Mouse (Mus musculus): ENCODE results near the gene Mrpl45. TPM values are rescaled to one million over a fixed set of nuclear protein-coding genes. Genes with fewer than 3 reads are reported as not detected.

The Mrpl45 gene
- total and polyA plus RNA-seq, 3 experiments, result 106 to 153 (median 124) TPM

GRCm38 (mm10) chr11:97302231-97302781 is 13.2 kb upstream of the Mrpl45 start:
- Histone ChIP-seq H3K4me3 (replicated peaks in 1 of 3; ENCODE audit: low read depth in 2 of 3, low read length in 2 of 3, poor library complexity in 1 of 3) (no peak overlapping the region), H3K4me2 (ENCODE audit: insufficient read depth, low read depth, poor library complexity, severe bottlenecking) (no peak overlapping the region), H3K27ac (ENCODE audit: insufficient read depth, low read depth) (no peak overlapping the region), H3K9ac (ENCODE audit: insufficient read depth, low read depth) (no peak overlapping the region), H3K36me3 (replicated peaks in 1 of 2; ENCODE audit: control insufficient read depth in 1 of 2, insufficient read depth in 1 of 2, low read length in 1 of 2) (no peaks in the 10 kb centered on the region), H3K9me3 (replicated peaks; ENCODE audit: low read length) (no peaks in the 10 kb centered on the region), H3K4me1 (ENCODE audit: control insufficient read depth in 1 of 2, insufficient read depth in 2 of 2) (peaks cover 0 to 3% of the 10 kb centered on the region in 2 experiments; a peak in 1 of 4 replicates), H3K79me2 (replicated peaks; ENCODE audit: control insufficient read depth, extremely low read depth, insufficient read depth, poor library complexity, severe bottlenecking) (no peaks in the 10 kb centered on the region), H3K27me3 (replicated peaks) (no peaks in the 10 kb centered on the region)
- DNase-seq (ENCODE audit: extremely low read depth), result no peak
- in situ Hi-C loops (cut with MboI; ENCODE audit: low pct_ligation_motif_present, low pct_unique_long_range_greater_than_20kb, low sequenced_read_pairs) (loop anchor here (5.0 kb wide), 1 partner anchor 100 kb away; no protein-coding TSS in a partner anchor), dilution Hi-C loops (cut with MboI; ENCODE audit: extremely low pct_ligation_motif_present, extremely low pct_unique_long_range_greater_than_20kb, low sequenced_read_pairs) (no loop called here)
- TF ChIP-seq ZNF384 (IDR thresholded peaks at IDR 0.05; ENCODE audit: low read depth, low read length), result no peak
- TF ChIP-seq KAT2A (IDR thresholded peaks at IDR 0.05; ENCODE audit: insufficient replicate concordance, low read length), result no peak
- TF ChIP-seq SIN3A (IDR thresholded peaks at IDR 0.05; ENCODE audit: low read length), result no peak
- TF ChIP-seq HCFC1 (IDR thresholded peaks at IDR 0.05; ENCODE audit: low read depth, low read length), result no peak
- no peak for TF ChIP-seq MYC (IDR thresholded peaks at IDR 0.05; ENCODE audit: low read depth, low read length)

- H3K36me3 ChIP-seq (replicated peaks in 1 of 2; ENCODE audit: control insufficient read depth in 1 of 2, insufficient read depth in 1 of 2, low read length in 1 of 2), result no peaks in the 10 kb centered on the region
- dilution Hi-C loops (cut with MboI; ENCODE audit: extremely low pct_ligation_motif_present, extremely low pct_unique_long_range_greater_than_20kb, low sequenced_read_pairs) (no loop called here), in situ Hi-C loops (cut with MboI; ENCODE audit: low pct_ligation_motif_present, low pct_unique_long_range_greater_than_20kb, low sequenced_read_pairs) (loop anchor here (5.0 kb wide), 1 partner anchor 102 kb away; no protein-coding TSS in a partner anchor)
- no peak overlapping the region for H3K4me3 ChIP-seq (replicated peaks in 1 of 3; ENCODE audit: low read depth in 2 of 3, low read length in 2 of 3, poor library complexity in 1 of 3)
- H3K4me1 ChIP-seq (ENCODE audit: control insufficient read depth in 1 of 2, insufficient read depth in 2 of 2), result peaks cover 0 to 4% of the 10 kb centered on the region in 2 experiments; a peak in 2 of 4 replicates
- no peak for DNase-seq (ENCODE audit: extremely low read depth)
- no peaks in the 10 kb centered on the region for H3K27me3 ChIP-seq (replicated peaks)
- H3K27ac ChIP-seq (ENCODE audit: insufficient read depth, low read depth), result no peak overlapping the region
- TF ChIP-seq USF2 (conservative IDR thresholded peaks at IDR 0.05; ENCODE audit: low read depth, low read length), result no peak
- no peak for TF ChIP-seq RAD21 (IDR thresholded peaks at IDR 0.05; ENCODE audit: low read depth, low read length)
- no peak for TF ChIP-seq JUND (conservative IDR thresholded peaks at IDR 0.05; ENCODE audit: low read depth, low read length)
- TF ChIP-seq NRF1 (IDR thresholded peaks at IDR 0.05; ENCODE audit: low read depth, low read length), result no peak
- TF ChIP-seq CTCF (conservative IDR thresholded peaks at IDR 0.05 in 1 of 2, IDR thresholded peaks at IDR 0.05 in 1 of 2; ENCODE audit: low read depth in 2 of 2, low read length in 2 of 2), result no peak
- no peak for TF ChIP-seq NELFE (IDR thresholded peaks at IDR 0.05; ENCODE audit: low read depth, low read length)
- no peak for TF ChIP-seq KAT2A (IDR thresholded peaks at IDR 0.05; ENCODE audit: insufficient replicate concordance, low read length)
- TF ChIP-seq GABPA (IDR thresholded peaks at IDR 0.05; ENCODE audit: insufficient replicate concordance, low read depth, low read length), result no peak
- no peak for TF ChIP-seq MXI1 (IDR thresholded peaks at IDR 0.05; ENCODE audit: low read depth, low read length)
- no peak for TF ChIP-seq MAX (IDR thresholded peaks at IDR 0.05; ENCODE audit: low read length)
- TF ChIP-seq MEF2A (IDR thresholded peaks at IDR 0.05; ENCODE audit: borderline replicate concordance, low read depth, low read length), result no peak
- no peak for TF ChIP-seq POLR2AphosphoS2 (IDR thresholded peaks at IDR 0.05; ENCODE audit: low read depth, low read length)
- no peak for TF ChIP-seq ETS1 (conservative IDR thresholded peaks at IDR 0.05; ENCODE audit: low read depth, low read length)
- TF ChIP-seq MAZ (IDR thresholded peaks at IDR 0.05; ENCODE audit: low read depth, low read length), result no peak
- TF ChIP-seq RCOR1 (conservative IDR thresholded peaks at IDR 0.05; ENCODE audit: low read depth, low read length), result no peak
- no peak overlapping the region for H3K4me2 ChIP-seq (ENCODE audit: insufficient read depth, low read depth, poor library complexity, severe bottlenecking)
- no peaks in the 10 kb centered on the region for H3K79me2 ChIP-seq (replicated peaks; ENCODE audit: control insufficient read depth, extremely low read depth, insufficient read depth, poor library complexity, severe bottlenecking)
- no peaks in the 10 kb centered on the region for H3K9me3 ChIP-seq (replicated peaks; ENCODE audit: low read length)
- H3K9ac ChIP-seq (ENCODE audit: insufficient read depth, low read depth), result no peak overlapping the region
These were observed 10.9 kb upstream of the Mrpl45 start for GRCm38 (mm10) chr11:97304631-97305030.
